Mouse (Mus musculus) embryo, embryonic 10 days (tissue): ENCODE measurements around the gene Fam3b.

Source experiments
- DNase-seq: peaks from one replicate; pipeline ENCODE4 v3.0.0-alpha.2; 2015; ENCODE audit warnings: low spot score

Gene Fam3b

DNA sequence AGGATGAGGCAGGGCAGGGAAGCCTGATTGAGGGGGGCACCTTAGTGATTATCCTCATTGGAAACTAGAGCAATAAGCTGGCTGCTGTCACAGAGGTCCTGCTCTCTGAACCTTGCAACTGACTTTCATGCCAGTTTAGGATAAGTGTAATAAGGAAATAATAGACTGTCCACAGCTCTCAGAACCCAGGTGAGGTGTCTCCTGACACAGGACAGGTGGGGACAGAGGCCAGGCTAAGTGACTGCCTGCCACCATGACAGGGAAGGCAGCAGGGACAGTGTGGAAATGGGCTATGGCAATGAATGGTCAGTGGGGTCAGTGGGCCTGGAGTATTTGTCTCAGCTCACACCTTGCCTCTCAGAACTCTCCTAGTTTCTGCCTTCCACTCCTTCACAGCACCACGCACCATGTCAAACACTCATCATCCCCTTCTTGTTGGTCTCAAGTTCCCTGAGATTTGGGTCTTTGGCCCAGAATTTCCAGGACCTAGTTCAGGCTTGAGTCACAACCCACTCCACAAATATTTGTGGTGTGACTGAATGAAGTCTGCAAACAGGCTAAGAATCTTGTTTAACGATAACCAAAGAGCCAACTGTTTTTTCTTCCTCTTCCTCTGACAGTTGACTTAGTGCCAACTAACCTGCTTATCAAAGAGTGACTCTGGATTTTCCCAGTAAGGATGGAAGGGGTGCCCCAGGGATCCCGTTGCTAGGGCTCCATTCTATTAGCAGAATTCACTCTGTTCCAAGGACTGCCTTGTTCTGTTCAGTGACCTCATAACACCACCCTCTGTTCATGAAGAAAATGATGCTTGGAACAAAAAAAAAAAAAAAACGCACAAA is at the start of gene Fam3b:
Fam3b (minus strand) TSS at position 718 of the 842 bp plus-strand sequence.
- DNase-seq, result no peak

DNA sequence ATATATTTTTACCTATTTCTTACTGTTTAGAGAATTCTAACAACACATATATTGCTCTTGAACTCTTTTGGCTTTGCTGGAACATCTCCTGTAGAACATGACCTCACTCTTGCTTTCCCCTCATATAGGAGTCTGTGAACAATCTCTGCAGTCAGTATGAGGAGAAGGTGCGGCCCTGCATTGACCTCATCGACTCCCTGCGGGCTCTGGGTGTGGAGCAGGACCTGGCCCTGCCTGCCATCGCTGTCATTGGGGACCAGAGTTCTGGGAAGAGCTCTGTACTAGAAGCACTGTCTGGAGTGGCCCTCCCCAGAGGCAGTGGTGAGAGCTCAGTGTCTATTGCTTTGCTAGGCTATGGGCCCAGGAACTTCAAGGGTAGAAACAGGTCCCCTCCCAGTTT is 29.7 kb upstream of the Fam3b start:
- DNase-seq, result no peak

DNA sequence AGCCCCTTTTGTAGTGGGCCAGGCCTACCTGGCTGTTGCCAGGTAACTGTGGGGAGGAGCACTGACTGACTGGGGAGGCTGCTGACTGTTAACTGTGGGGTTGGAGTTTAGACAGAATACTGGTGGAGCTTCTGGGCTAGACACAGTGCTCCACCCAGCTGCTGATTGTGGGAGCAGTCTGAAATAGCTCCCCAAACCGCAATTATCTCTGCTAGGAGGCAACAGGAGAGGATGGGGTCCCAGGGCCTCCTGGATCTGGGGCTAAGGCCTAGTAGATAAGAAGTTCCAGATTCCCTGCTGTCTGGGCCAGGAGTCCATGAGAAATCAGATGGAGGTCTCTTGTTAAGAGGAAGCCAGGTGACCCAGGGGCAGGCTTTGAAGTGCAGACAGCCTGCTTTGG is 22.2 kb upstream of the Fam3b start:
- no peak for DNase-seq

DNA sequence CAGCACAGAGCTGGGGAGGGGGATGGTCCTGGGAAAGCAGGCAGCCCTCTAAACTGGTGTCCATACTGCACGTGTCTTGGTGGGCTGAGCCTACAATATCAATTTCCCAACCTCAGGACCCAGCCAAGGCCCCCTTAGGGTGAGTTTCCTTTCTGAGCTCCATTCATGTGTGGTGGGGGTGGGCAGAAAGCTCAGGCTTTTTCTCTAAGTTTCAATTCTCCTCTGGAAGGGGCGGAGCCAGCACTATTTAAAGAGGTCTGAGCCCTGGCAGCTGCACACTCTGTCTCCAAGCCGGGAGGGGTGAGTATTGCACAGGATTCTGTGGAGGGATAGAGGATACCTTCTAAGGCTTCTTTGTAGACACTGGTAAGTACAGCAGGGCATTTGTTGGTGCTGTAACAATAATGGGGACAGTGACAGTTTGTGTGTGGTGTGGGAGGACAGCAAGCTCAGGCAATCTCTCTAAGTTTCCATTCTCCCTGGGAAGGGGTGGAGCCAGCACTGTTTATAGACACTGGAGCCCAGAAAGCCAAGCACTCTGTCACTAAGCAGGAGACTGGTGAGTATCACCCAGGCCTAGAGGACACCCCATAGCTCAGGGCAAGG is 21.3 kb upstream of the Fam3b start:
- peak; percentile 58 for DNase-seq

DNA sequence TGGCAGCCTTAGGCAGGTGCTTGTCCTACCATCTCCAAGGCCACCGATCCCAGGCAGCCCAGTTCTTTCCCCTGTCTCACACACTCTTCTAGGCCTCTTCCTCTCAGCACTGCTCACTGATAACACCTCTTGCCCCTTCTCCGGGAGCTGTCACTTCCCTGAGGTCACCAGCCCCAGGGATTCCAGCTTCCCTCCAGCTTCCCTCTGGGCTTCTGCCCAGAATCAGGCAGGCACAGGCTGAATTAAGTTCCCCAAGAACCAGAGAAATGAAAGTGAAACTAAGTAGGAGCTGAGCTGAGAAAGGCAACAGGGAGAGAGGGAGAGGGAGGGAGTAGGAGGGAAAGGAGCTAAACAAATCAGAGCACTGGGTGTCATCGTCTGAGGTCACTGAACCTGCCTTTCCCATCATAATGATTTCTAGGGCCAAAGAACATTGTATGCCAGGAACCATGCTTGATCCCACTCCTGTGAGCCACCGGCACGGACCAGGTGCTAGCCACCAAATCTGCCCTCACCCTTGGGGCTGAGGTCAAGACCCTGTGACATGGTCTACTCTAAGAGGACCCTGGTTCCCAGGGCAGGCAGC is 20.4 kb upstream of the Fam3b start:
- DNase-seq, result peak; percentile 19

DNA sequence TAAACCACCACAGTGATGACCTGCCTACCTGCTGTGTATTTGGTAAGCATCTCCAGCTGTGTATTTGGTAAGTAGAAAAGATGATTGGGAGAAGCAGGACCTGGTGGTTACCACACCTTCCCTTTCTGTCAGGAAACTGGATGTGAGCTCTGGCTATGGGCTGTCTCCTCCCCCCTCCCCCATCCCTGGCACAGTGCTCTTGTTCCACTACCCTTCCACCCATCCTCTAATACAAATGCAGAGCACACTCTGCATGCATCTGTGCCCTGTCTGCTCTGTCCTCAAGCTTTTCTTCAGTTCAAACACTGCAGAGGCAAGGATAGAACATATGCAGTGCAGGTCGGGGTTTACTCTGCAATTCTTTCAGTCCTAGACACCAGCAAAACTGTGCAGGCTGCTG is 19.8 kb upstream of the Fam3b start:
- no peak for DNase-seq

DNA sequence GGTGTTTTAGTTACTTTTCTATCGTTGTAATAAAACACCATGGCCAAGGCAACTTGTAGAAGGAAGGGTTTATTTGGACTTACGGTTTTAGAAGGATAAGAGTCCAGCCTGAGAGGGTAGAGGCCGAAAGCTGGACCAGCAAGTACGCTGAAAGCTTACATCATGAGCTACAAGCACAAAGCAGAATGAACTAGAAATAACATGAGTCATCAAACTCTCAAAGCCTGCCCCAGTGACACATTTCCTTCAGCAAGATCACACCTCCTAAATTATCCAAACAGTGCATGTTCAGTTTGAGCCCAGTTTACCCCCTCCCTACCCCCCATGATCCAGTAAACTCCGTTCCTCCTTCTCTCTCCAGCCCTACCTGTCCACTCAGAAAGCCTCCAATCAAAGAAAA is 19.1 kb upstream of the Fam3b start:
- DNase-seq, result no peak

DNA sequence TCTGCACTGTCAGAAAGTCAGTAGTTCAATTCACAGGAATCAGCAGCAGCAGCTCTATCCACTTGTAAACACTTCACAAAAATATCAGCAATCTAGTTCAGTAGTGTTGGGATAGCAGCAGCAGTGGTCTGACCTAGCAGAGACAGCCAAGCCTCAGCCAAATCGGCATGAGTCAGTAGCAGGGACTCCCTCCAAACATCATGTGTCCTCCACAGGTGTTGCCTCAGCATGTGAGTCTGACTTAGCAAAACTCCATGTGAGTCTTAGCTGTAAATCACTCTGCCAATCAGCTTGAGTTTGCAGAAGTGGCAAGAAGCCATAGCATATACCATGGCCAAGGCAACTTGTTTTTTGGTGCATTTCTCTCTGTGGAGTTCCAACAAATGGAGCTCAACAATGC is 18.5 kb upstream of the Fam3b start:
- no peak for DNase-seq

DNA sequence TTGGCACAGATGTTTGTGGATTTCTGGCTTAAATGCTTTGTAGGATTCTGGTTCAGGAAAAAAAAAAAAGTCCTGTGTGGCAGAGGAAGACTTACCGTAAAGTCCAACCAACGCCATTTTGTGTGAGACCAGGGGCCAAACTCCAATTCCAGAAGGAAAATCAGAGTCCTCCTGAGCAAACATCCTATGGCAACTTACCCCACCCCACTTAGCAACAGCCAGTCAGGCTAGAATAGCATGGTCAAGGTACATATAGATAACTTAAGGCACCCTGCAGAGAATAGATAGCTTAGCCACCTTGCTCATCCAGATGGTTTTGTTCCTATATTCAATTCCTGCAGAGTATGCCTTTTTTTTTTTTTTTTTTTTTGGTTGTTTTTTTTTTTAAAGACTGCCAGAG is 14.6 kb upstream of the Fam3b start:
- no peak for DNase-seq

DNA sequence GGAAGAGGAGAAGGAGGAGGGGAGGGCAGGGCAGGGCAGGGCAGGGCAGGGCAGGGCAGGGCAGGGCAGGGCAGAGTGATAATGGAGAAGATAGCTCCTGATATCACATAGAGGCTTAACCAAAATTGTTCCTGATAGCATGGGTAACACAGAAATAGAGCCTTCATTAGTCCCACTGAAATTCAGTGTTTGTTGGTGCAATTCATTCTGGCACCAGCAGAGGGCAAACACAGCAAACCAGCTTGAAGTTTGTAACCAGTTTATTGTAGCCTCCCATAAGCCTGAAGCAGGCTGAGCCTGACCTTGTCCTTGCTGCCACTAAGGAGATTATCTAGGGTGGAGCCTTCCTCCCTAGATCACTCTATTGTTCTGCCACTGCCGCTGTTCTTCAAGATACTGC is 8.4 kb upstream of the Fam3b start:
- DNase-seq, result peak; percentile 76

DNA sequence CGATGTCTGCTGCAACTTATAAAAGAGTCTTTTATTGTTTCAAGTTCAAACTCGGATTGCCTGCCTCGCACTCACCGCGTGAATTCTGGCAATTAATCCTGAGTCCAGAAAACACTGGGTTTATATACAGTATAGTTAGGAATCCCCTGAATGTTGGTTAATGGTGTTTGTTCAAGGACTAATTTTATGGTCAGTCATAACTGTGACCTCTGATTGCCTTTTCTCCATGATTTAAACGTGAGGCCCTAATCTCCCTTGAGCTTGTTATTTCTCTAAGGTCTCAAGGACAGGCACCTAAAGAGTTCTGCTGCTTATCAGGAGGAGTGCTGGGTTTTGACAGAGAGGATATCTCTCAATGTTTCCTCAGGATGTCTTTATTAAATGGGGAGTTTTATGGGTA is 7.4 kb upstream of the Fam3b start:
- DNase-seq, result no peak

DNA sequence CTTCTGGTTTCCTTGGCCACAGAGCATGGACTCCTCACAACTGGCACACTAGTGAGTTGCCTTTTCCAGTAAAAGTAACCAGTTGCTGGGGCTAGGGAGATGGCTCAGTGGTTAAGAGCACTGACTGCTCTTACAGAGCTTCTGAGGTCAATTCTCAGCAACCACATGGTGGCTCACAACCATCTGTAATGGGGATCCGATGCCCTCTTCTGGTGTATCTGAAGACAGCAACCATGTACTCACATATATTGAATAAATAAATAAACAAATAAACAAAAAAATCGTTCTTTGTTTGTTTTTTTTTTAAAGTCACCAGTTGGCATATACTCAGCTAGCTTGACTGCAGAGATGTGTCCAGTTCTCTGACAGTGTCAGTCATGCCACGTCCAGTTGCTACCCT is 1.7 kb upstream of the Fam3b start:
- DNase-seq, result no peak

DNA sequence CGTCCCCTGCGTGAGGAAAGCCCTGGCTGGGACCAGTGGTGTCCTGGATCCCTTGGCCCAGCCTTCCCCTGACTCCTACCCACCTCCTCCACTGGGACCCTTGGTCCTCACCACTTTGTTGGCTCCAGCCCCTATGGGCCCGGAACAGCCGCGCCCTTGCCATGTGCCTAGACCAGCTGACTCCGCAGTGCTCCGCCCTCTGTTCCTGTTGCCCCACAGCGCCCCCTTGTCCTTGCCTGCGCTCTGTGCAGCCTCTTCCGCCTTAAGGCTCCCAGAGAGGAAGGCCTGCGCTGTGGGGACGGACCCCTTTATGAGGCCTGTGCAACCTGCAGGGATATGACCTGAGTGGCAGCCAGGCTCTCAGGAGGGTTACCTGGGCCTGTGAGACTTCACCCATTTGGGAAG is 2.3 kb downstream of the Fam3b start:
- no peak for DNase-seq

DNA sequence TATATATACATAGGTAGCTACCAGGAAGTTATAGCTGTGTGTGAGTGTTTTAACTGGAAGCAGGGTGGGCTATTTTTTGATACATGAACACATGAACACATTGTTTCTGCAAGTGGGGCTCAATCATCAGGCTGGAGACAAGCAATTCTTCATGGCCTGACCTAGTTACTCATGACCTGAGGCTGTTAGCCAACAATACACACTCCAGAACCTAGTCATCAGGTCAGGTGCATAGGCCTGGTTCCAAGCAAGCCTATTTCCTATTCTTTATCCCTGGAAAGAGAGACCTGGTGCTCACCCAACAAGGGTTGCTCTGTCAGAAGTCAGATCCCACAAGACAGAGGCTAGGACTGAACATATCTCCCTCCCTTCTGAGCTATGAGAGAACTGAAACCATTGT is 3.1 kb downstream of the Fam3b start:
- no peak for DNase-seq

DNA sequence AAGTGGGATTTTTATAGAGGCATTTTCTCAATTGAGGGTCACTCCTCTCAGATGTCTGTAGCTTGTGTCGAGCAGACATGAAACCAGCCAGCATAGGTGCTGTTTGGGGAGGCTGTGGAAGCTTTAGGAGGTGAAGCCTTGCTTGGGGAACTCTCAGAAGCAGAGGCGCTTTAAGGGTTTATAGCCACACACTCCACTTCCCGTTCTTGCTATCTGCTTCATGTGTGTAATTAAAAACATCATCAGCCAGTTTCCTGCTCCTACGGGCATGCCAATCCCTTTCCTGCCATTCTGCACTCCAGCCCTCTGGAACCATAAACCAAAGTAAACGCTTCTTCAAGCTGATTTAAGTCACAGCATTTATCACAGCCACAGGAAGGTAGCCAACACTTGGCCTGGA is 3.8 kb downstream of the Fam3b start:
- no peak for DNase-seq

DNA sequence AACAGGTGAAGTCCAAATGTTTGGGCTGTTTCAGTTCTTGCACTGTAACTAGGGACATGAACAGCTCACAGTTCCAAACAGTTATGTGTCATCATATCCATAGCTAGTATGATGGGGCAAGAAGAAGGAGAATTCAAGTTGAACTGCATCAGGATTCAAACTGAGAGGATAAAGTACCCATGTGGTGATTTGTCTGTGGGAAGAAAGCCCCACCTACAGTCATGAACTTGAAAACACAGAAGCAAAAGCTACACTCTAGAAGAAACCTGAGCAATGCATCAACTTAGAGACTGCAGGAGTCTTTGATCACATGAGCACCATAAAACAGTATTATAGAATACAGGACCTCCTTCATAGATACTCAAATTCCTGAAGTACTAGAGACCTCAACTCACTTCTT is 6.8 kb downstream of the Fam3b start:
- no peak for DNase-seq

DNA sequence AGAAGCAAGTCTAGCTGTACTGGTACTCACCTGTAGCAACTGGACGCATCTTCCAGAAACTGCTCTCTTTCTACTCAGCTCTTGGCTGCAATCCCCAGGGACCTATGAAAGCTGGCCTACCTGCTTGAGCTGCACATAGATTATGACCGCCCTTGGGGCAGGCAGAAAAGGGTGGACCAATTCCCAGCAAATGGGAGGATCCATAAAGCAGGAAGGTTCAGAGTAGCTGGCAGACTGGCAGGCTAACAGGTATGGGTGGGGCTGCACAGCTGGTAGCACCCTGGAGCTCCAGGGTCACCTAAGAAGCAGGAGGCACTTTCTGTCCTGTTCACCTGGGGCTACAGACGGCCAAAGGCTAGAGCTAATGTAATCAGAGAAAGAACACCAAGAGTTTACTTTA is 9.8 kb downstream of the Fam3b start:
- DNase-seq, result no peak

DNA sequence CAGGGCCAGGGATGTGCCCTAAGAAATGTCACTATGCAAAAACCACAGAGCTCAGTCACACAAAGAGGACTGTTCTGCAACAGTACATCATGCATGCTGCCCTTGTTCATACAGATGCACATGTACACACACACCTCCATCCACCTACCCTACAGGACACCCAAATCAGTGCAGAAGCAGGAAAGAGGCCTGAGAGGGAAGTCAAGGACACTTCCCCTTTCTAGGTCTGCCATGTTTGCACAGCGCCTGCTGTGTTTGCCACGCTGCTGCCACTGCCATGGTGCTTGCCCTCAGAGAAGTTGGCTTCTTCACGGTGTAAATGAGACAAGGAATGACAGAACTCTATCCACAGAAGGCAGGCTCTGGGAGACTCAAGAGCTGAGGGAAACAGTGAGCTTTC is 10.8 kb downstream of the Fam3b start:
- DNase-seq, result no peak

DNA sequence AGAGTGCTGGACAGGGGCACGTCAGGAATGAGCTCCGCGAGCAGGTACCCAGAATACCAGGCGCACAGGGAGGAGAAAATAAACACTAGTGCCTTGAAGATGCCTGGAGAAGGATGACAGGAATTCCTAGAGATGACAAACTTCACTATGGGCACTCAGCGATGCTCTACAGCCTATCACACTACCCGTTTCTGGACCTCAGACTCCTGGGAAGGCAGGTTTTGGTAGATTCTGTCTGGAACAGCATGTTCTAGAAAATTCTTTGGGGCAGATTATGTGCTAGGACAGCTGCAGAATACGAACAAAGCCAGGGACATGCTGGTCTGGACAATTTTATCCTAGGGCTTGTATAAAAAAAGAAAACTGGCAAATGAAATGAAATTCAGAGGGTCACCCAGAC is 13.7 kb downstream of the Fam3b start:
- DNase-seq, result no peak

DNA sequence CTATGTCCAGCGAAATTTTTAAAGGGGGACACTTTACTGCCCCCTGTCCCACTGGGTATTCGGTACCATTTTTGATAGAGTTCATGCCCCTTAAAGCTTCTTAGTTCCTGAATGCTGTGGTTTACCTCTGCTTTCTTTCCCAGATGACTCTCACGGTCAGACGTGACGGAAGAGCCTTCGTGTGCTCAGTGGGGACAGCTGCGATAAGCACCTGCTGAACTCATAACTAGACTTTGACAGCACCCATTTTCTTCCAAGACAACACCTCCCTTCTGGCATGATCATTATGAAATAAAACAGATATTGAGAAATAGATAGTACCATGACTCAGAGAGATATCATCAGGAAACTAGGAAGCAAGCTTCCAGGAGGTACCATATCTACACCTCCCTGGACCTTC is 15.2 kb downstream of the Fam3b start:
- DNase-seq, result no peak

DNA sequence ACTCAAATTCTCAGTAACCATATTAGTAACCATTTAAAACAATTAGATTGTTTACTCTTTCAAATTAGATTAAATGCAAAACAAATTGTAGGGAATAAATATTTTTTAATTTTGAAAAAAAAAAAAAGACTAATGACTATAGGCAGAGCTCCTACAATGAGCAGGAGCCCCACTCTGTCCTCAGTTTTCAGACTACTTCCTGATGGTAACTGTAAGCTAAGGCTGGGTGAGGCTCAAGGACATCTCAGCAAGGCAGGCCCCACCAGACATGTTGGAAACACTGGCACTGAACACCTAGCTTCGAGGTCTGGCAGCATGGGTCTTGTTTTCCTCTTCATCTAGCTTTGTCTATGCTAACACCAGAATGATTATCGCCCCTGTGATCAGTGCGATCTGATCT is 16.5 kb downstream of the Fam3b start:
- no peak for DNase-seq

DNA sequence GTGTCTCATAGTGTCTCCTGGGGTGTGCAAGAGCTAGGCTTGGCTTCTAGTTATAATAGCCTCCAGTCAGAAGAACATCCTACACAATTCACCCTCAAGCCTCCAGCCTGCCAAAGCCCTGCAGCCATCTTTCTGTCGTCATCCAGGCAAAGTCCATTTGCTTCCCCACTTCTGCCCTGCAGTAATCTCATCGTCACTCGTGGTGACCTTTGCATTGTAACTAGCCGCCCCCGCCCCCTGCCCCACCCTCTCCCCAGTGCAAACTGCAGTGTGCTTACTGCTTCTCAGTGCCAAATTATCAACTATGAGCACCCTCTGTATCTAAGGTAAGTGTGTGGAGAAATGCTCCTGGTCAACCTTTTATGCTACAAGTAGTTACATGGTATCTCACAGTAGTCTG is 16.9 kb downstream of the Fam3b start:
- DNase-seq, result no peak

DNA sequence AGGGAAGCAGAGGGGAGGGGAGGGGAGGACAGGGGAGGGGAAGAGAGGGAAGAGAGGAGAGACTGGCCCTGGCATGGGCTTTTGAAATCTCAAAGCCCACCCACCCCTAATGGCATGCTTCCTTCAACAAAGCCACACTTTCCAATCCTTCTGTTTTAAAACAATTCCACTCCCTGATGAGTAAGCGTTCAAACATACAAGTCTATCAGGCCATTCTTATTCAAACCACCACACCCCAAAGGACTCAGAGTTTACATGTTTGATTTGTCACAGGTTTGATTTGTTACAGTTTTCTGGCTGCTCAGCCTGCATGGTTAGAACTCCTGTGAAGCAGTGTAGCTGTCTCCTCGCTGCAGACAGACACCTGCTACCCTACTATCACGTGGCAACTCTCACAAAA is 18.6 kb downstream of the Fam3b start:
- DNase-seq, result no peak

DNA sequence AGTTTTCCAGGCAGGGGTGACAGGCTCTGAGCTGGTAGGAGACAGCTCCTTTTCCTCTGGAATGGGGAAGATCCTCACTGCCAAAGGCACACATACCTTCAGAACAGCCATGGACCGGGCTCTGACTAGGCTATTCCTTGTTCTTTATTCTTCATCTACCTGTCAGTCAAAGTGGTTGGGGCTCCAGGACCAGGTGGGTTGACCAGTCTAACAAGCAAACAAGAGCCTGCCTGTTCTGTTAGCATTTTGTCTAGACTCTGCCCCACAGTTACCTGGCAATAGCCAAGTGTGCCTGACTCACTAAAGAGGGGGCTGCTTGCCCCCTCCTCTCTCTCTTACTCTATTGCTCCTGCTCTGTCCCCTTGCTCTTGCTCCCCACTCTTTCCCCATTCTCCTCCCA is 22.2 kb downstream of the Fam3b start:
- no peak for DNase-seq
